Mouse (Mus musculus) lung, postnatal 36 days (tissue): ENCODE data around the gene Phlda3.

Experiments
- DNase-seq: peaks from one replicate; pipeline ENCODE4 v3.0.0; 2022; ENCODE audit warnings: mixed read lengths

Phlda3 gene

DNA sequence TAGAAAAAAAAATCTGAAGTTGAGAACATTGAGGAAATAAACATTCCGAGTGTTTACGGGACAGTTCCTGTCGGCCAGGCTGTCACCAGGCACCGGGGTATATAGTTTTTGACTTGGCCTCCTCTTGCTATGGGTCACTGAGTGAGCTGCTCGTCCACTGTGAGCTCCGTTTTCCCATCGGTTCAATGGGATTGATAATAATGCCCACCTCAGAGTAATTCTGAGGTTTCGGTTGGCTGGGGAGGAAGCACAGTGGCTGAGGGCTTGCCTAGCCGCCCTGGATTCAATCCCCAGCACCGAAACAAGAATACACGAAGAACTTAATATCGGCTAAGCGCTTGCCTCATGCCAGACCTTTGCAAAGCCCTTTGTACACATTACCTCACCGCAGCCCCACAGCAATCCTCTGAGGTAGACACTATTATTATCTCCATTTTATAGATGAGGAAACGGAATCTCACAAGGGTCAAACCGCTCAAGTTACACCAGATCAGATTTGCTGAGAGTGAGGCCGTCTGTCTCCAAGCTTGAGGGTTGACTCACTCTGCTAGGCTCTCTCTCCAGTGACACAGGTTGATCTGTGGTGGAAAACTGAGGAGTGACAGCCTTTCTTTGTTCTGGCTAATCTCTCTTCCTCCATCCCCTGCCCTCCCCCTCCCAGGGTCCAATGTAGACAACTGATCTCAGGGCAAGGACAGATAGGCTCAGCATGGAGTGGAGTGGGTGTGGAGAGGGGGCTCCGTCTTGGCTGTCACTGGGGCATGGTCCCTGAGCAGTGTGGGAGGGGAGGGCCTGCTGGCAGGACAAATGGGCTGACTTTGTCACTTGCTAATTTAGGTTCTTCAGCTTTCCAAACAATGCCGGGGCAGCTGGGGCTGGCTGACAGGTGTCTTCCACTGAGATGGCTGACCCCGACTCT lies 28.6 kb downstream of the Phlda3 start:
- peak; percentile 38 for DNase-seq

DNA sequence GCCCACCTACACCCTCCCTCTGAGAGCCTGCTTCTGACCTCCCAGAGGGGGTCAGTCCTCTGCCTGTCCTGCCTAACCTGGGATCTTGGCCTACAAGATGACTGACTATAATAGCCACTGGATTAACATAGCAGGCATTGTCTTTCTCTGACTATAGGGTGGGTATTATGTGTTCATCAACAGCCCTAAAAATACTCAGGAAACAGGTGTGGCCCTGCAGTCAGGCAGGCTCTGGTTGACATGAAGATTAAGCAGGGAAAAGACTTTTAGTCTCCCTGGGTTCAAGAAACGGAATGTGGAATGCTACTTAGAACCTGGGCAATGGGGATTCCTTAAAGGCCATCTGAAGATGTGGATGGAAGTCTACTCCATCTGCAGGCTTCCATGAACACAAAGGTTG lies 32.6 kb downstream of the Phlda3 start:
- DNase-seq = no peak

DNA sequence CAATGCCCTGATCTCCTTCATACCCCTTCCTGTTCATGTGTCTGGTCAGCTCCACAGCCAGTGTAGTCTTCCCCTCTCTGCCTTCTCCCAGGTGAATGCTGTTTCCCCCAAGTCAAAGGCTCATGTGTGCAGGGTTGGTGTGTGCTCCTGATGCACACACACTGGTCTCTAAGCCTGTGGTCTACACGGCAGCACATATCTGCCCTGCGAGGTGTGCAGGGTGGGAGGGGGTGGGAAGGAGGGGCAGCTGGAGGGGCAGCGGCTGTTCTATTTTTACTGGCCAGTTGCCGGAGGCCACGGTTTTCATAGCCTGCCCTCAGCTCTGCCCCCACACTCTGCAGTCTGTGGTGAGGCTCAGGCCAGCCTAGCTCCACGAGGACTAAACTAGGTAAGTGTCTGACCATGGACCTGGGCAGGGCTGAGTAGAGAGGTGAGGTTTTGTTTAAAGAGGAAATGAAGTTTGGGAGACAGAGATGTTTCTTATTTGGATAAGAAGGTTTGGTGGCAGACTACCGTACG lies 33.2 kb downstream of the Phlda3 start:
- no peak for DNase-seq

DNA sequence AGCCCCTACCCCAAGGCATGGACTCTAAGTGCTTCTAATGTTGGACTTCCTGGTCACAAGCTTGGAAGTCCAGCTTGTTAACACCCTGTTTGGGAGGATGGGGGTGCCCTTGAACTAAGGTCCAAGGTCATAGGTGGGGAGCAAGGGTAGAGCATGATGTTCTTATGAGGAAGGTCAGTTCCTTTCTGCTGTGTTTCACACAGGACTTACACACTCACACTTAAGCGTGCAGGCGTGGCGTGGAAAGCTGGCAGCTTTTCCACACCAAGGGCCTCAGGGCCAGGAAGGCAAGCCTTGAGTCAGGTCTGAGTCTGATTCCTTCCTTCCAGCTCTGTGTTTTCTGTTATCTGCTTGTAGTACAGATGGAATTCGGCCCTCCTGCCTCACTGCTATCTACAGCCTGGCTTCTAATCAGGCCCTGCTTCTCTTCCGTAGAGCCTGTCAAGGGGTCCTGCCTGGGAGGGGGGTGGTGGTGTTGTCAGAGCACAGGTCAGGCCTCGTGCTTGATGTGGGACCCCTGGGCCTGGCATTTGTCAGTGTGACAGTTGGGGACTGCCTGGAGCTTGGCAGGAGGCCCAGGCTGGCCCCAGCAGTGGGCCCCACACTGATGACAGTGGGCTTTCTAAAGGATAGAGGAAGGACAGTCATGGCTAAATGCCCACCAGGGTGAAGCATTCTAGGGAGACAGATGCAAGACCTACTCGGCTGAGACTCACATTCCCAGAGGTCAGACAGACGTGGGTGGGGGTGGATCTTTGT lies 34.5 kb downstream of the Phlda3 start:
- no peak for DNase-seq

DNA sequence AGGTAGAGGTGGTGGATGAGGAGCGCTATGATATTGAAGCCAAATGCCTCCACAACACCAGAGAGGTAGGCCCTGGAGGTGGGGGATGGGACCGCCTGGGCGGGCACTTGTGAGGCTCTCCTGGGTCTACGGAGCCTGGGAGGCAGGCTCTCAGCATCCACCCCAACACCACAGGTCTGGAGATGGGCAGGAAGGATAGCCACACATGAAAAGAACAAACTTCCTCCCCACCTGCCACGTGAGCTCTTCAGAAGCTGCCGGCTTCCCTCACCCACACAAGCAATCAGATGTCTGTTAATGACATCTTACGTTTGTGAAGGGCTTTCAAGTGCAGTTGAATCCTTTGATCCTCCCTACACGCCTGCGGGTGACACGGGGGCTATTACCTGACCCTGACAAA lies 41.6 kb downstream of the Phlda3 start:
- no peak for DNase-seq

DNA sequence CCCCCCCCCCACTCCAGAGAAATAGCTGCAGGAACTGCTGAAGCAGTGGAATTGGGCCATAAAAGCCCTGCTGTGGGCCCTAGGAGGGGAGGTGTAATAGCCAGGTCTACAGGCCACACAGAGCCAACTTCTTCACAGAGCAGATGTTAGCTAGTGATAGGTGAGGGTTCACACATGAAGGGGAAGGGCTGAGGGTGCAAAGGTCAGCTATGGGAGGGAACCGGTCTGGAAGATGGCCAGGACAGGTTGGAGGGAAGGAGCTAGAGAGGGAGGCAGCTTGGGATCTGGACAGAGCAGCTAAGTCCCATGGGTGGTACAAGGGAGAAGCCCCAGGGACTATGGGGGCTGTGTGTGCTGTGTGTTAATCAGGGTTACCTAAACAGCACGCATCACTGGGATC lies 44.3 kb downstream of the Phlda3 start:
- no peak for DNase-seq

DNA sequence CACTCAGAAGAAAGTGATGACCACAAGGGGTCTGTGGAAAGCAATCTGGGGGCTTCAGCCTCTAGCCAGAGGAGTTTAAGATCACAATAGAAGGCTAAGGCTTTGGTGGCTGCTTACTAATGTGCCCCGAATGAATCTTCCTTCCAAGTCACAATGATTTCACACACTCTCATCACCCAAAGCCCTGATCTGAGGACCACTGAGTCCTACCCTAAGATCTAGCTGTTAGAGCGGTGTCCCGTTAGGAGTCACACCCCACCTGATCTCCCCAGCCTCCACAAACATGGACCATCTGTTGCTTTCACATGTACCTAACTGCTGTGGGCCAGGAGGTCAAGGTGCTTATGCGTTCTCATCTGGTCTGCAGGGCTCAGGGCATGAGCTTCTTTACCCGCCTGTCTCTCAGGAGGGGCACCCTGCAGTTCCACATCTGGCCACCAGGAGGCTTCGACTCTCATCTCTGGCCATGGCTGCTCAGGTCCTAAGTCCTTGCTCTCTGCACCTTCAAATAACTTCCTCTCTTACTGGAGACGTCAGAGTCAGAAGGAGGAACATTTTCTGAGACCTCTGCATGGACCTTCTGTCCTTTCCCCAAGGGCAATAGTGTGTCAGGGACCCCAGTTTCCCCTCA lies 45.2 kb downstream of the Phlda3 start:
- peak; percentile 94 for DNase-seq

DNA sequence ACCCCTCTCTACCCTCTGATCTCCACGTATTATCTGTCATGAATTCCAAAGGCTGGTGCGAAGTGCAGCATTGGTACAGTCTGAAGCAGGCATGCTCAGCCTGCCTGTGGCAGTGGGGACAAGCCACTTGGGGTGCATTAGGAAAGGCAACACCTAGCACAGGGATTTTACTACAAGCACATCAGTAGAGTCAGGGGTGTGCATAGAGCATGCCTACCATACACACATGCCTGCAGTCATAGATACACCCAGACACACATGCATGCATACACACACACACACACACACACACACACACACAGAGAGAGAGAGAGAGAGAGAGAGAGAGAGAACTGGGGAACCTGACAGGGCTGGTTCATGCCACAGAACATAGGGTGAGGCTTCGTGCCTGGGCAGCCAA lies 46.3 kb downstream of the Phlda3 start:
- DNase-seq = no peak

DNA sequence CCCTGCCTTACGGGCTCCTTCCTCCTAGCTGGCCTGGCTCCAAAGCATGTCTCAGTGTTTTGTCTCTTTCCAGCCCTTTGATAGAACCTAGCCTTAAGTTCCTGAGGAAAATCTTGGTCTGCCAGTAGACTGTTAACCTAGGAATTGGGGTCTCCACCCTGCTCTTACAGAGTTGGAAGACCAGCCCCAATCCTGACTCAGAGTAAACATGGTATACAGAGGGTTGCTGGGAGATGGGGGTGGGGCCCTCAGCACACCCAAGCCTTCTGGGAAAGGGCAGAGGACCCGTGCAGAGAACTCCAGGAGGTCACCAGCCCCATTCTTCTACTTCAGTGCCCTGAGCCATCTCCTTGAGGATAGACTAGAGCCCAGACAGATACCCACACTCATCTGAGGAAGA lies 46.7 kb downstream of the Phlda3 start:
- no peak for DNase-seq

DNA sequence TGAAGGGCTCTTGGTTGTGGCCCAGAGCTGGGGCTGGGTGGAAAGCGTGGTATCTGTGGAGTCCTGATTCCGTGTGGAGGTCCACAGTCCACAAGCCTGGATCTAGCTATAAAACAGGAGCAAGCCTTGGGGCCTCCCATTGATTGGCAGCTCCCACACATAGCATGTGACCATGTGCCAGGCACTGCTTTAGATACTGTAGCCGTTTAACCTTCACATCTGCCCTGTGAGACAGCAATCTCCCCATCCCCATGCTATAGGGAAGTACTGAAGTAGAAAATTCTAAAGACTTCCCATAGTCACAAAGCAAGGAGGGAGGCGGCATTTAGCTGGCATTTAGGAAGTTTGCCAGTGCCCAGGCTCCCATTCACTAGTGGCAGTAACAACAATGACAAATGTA lies 47.2 kb downstream of the Phlda3 start:
- DNase-seq = no peak

DNA sequence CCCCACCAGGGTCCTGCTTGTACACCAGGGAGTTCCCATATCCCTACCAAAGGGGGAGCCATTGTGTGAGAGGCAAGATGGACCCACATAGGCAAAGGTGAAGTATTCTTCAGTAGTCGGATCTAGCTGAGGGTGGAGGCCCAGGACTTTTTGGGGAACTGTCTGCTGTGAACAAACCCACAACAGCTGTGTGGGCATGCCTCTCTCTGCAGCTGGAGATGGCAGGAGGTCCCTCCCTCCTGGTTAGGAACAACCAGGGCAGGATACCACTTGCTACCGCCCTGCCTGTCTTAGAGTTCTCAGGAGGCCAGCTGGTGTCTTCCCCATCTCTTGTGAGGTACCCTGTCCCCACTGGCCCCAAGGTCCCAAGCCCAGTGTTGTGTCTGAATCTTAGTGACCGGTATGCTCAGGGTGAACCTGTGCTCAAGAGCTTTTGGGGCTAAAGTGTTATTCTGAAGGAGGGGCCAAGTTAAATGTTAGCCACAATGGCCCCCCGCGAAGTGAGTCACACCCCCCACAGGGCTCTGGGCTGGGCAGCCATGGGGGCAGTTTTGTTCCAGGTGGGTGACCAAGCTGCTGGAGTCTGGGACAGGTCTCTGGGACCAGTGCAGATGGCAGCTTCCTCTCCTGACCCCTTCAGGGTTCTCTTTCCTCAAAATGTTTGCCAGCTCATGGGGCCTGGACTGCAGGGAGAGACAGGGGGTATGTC lies 47.9 kb downstream of the Phlda3 start:
- no peak for DNase-seq

DNA sequence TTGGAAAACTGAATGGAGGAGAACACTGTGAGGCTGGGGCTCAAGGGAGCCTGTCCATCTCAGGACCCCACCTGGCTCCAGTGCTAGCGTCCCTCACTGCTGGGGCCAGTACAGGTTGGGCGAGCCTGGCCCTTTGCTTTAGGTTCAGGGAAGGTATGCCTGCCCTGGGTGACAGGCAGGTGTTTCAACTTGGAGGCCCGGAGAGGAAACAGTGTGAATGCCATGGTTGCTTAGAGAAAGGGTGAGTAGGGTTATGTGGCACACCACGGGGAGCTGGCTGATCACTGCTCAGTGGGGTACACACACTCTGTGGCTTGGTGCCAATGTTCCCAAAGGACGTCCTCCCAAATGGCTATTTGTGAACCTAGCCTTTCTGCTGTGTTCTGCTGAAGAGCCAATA lies 48.6 kb downstream of the Phlda3 start:
- no peak for DNase-seq

DNA sequence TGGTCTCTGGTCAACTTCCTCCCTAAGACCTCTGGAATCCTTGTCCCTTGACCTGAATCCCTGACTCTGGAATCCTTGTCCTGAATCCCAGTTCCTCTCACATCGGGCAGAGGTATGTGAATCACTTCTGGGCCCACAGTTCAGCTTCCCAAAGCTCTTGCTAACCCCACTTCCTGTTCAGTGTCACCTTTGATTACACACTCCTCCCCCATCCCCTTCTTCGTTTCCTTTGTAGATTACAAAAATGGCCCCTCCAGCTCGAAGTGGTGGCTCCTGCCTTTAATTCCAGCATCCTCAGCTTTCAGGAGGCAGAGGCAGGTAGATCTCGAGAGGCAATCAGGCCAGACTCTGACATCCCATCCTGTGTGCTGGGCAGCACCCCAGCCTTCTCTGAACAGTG lies 51.7 kb downstream of the Phlda3 start:
- DNase-seq = no peak

DNA sequence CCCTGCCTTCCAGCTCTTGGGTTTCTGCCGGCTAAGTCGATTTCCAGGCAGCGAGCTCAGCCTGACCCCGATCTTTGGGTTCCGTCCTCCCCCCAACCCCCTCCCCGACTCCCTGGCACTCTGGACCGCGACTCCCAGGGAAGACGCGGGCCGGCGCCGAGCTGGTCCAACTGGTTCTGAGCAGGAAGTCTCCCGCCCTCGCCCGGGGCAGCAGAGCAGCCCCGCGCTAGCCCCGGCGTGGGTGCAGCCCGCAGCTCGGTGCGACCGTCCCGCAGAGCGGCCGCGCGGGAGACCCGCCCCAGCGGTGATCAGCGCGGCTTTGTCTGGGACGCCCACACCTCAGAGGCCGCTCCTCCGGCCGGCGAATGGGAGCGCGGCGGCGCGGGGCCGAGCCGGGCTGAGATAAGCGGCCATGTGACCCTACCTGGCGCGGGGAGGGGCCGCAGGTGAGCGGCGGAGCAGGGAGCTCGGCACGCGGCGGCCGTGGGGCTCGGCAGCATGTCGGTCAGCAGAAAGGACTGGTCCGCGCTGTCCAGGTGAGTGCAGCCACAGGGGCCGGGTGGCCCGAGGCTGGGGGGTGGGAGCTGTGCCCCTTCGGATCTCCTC lies 52.7 kb downstream of the Phlda3 start, which contains the start of gene Lad1:
Gene Lad1 (plus strand): TSS at position 118 of the 606 bp plus-strand sequence.
- peak; percentile 66 for DNase-seq
